Mouse (Mus musculus) heart, embryonic 14.5 days (tissue): ENCODE data around the gene Marc1. TPM values are rescaled to one million over a fixed set of nuclear protein-coding genes. Genes with fewer than 3 reads are reported as not detected.

Experiments
- ATAC-seq: fragments of 200-750 bp; cut with Nextera tagmentation; 2 replicates; pipeline ENCODE4 v1.8.0; 2017; ENCODE audit warnings: low read depth, moderate TSS enrichment; ENCODE audit not compliant: insufficient number of reproducible peaks, insufficient read depth, low FRiP score
- H3K27ac ChIP-seq, 2 experiments: fragments of 200-500 bp in 1 of 2; fragments of 300-500 bp in 1 of 2; sonication (generic) in 1 of 2; replicated peaks in 1 of 2; 2 replicates each; pipeline ENCODE4 v1.5.1; 2012 to 2014; ENCODE audit warnings: low read depth in 2 of 2, low read length in 2 of 2, control low read depth in 1 of 2, mild to moderate bottlenecking in 1 of 2, mixed read lengths in 1 of 2; ENCODE audit not compliant: control insufficient read depth in 1 of 2, insufficient read depth in 1 of 2
- H3K27me3 ChIP-seq: fragments of 300-500 bp; sonication (generic); 2 replicates; pipeline ENCODE4 v1.6.1; 2014; ENCODE audit warnings: mild to moderate bottlenecking, low read length, control low read depth; ENCODE audit not compliant: control insufficient read depth, insufficient read depth
- H3K36me3 ChIP-seq: fragments of 300-500 bp; sonication (generic); 2 replicates; pipeline ENCODE4 v1.6.1; 2014; ENCODE audit warnings: mild to moderate bottlenecking, control low read depth, low read length, mixed read lengths; ENCODE audit not compliant: control insufficient read depth, insufficient read depth
- H3K4me1 ChIP-seq, 2 experiments: fragments of 200-500 bp in 1 of 2; fragments of 300-500 bp in 1 of 2; sonication (generic) in 1 of 2; 2 replicates each; pipeline ENCODE4 v1.6.1; 2012 to 2014; ENCODE audit warnings: low read length in 2 of 2, control low read depth in 1 of 2, mixed read lengths in 1 of 2; ENCODE audit not compliant: control insufficient read depth in 2 of 2, insufficient read depth in 2 of 2
- H3K4me2 ChIP-seq: fragments of 300-500 bp; sonication (generic); 2 replicates; pipeline ENCODE4 v1.6.1; 2014; ENCODE audit warnings: mild to moderate bottlenecking, low read length
- H3K4me3 ChIP-seq, 2 experiments: fragments of 200-500 bp in 1 of 2; fragments of 300-500 bp in 1 of 2; sonication (generic) in 1 of 2; 2 replicates each; pipeline ENCODE4 v1.5.1; 2012 to 2014; ENCODE audit warnings: low read length in 2 of 2, mild to moderate bottlenecking in 2 of 2, control low read depth in 1 of 2, low read depth in 1 of 2, moderate library complexity in 1 of 2; ENCODE audit not compliant: control insufficient read depth in 1 of 2, insufficient read depth in 1 of 2
- H3K9ac ChIP-seq: fragments of 300-500 bp; sonication (generic); 2 replicates; pipeline ENCODE4 v1.6.1; 2014; ENCODE audit warnings: mild to moderate bottlenecking, low read length
- H3K9me3 ChIP-seq: fragments of 300-500 bp; sonication (generic); 2 replicates; pipeline ENCODE4 v1.6.1; 2016; ENCODE audit warnings: low read length, control low read depth; ENCODE audit not compliant: control insufficient read depth
- WGBS: fragments of 180-500 bp; shearing (Covaris S2); extraction: QIAGEN DNeasy Blood & Tissue Kit; methylation state at CpG from one replicate; pipeline ENCODE4 v1.1.7; 2014; 5-methylcytosine and 5-hydroxymethylcytosine counted together
- polyA plus RNA-seq: library from polyadenylated mRNA; unstranded; fragments of >200 nt; fragmentation: Nextera tagmentation; extraction: Ambion mirVana; gene quantifications from 2 replicates; pipeline ENCODE4 v1.2.1, GENCODE M21; 2014

Gene Marc1
- polyA plus RNA-seq, 1 experiment from 2014 or later: not detected

- H3K36me3 ChIP-seq: peaks cover 27% of the 10 kb centered on the region
- peaks cover 4 to 8% of the 10 kb centered on the region in 2 experiments; a peak in 3 of 4 replicates for H3K4me1 ChIP-seq
- H3K27me3 ChIP-seq: peaks cover 30% of the 10 kb centered on the region
- no peak overlapping the region for H3K9ac ChIP-seq
- no peak overlapping the region for H3K4me2 ChIP-seq
- H3K27ac ChIP-seq: no peak overlapping the region
- no peaks in the 10 kb centered on the region for H3K9me3 ChIP-seq
- H3K4me3 ChIP-seq: no peak overlapping the region
- ATAC-seq: no peak
- WGBS: 67% methylated on average over 8 of the region's 8 CpGs
Observed at GRCm38 (mm10) chr1:184811716-184812250, 670 bp upstream of the Marc1 start.

- 78% methylated on average over 6 of the region's 6 CpGs for WGBS
- H3K9me3 ChIP-seq: no peaks in the 10 kb centered on the region
- no peak overlapping the region for H3K27ac ChIP-seq
- H3K4me1 ChIP-seq: peaks cover 4 to 8% of the 10 kb centered on the region in 2 experiments; a peak in 3 of 4 replicates
- H3K4me2 ChIP-seq: no peak overlapping the region
- H3K4me3 ChIP-seq: no peak overlapping the region
- H3K9ac ChIP-seq: no peak overlapping the region
- peaks cover 19% of the 10 kb centered on the region for H3K36me3 ChIP-seq
- no peak for ATAC-seq
- peaks cover 30% of the 10 kb centered on the region for H3K27me3 ChIP-seq
Observed at GRCm38 (mm10) chr1:184809578-184810001, 1.5 kb downstream of the Marc1 start.

- H3K36me3 ChIP-seq: peaks cover 12% of the 10 kb centered on the region
- peaks cover 4 to 8% of the 10 kb centered on the region in 2 experiments; a peak in 3 of 4 replicates for H3K4me1 ChIP-seq
- no peak overlapping the region for H3K27ac ChIP-seq
- no peaks in the 10 kb centered on the region for H3K9me3 ChIP-seq
- no peak overlapping the region for H3K9ac ChIP-seq
- H3K27me3 ChIP-seq: peaks cover 30% of the 10 kb centered on the region
- H3K4me2 ChIP-seq: no peak overlapping the region
- H3K4me3 ChIP-seq: no peak overlapping the region
- ATAC-seq: no peak
- WGBS: 84% methylated on average over 17 of the region's 17 CpGs
Observed at GRCm38 (mm10) chr1:184808418-184809012, 2.6 kb downstream of the Marc1 start.

GRCm38 (mm10) chr1:184807627-184808417 lies 3.3 kb downstream of the Marc1 start:
- peaks cover 4 to 8% of the 10 kb centered on the region in 2 experiments; a peak in 3 of 4 replicates for H3K4me1 ChIP-seq
- ATAC-seq: no peak
- no peak overlapping the region for H3K4me2 ChIP-seq
- no peak overlapping the region for H3K27ac ChIP-seq
- no peaks in the 10 kb centered on the region for H3K9me3 ChIP-seq
- no peak overlapping the region for H3K4me3 ChIP-seq
- peaks cover 5% of the 10 kb centered on the region for H3K36me3 ChIP-seq
- 75% methylated on average over 15 of the region's 15 CpGs for WGBS
- no peak overlapping the region for H3K9ac ChIP-seq
- peaks cover 30% of the 10 kb centered on the region for H3K27me3 ChIP-seq

- Histone ChIP-seq H3K4me1 (peaks cover 4 to 8% of the 10 kb centered on the region in 2 experiments; a peak in 3 of 4 replicates), H3K27ac (no peak overlapping the region), H3K9me3 (no peaks in the 10 kb centered on the region), H3K9ac (no peak overlapping the region), H3K27me3 (peaks cover 27% of the 10 kb centered on the region), H3K4me3 (no peak overlapping the region), H3K36me3 (no peaks in the 10 kb centered on the region), H3K4me2 (no peak overlapping the region)
- no peak for ATAC-seq
- 61% methylated on average over 7 of the region's 7 CpGs for WGBS
Observed at GRCm38 (mm10) chr1:184807123-184807522, 4.0 kb downstream of the Marc1 start.

- 84% methylated on average over 4 of the region's 4 CpGs for WGBS
- Histone ChIP-seq H3K4me2 (no peak overlapping the region), H3K36me3 (no peaks in the 10 kb centered on the region), H3K27me3 (peaks cover 15% of the 10 kb centered on the region), H3K9ac (no peak overlapping the region), H3K27ac (no peak overlapping the region), H3K4me3 (no peak overlapping the region), H3K9me3 (0 out of 2 replicates have a peak, but pooled peaks cover 3% of the 10 kb centered on the region), H3K4me1 (peaks cover 2% of the 10 kb centered on the region in 2 experiments; a peak in 3 of 4 replicates)
- no peak for ATAC-seq
Observed at GRCm38 (mm10) chr1:184805749-184806148, 5.4 kb downstream of the Marc1 start.

- Histone ChIP-seq H3K9ac (no peak overlapping the region), H3K4me2 (peak overlapping the region; percentile 45), H3K4me3 (no peak overlapping the region), H3K4me1 (no peaks in the 10 kb centered on the region; a peak in 1 of 4 replicates), H3K27me3 (no peaks in the 10 kb centered on the region; the same call in 1 of the 2 replicates), H3K9me3 (0 out of 2 replicates have a peak, but pooled peaks cover 4% of the 10 kb centered on the region), H3K36me3 (no peaks in the 10 kb centered on the region), H3K27ac (no peak overlapping the region)
- 17% methylated on average over 27 of the region's 27 CpGs for WGBS
- no peak for ATAC-seq
Observed at GRCm38 (mm10) chr1:184793163-184793876, 17.8 kb downstream of the Marc1 start.
